Mouse (Mus musculus) skeletal muscle tissue, adult 2 months (tissue): ENCODE results near the gene Ldlrap1.
"Not testable (repeated sequence)": the region's sequence is repeated elsewhere in the genome, so short reads cannot be mapped to it uniquely, and the experiment has no call there.

Source experiments
- DNase-seq: peaks from one replicate; pipeline ENCODE4 v3.0.0-alpha.2; 2012; ENCODE audit warnings: low read depth, low spot score

Ldlrap1 gene

GRCm38 (mm10) chr4:134767426-134768225 is at the start of gene Ldlrap1:
Ldlrap1 (minus strand) TSS chr4:134768024.
- DNase-seq, result peak; percentile 71

- DNase-seq, result peak; percentile 82
Measured at GRCm38 (mm10) chr4:134814229-134814571, 46.4 kb upstream of the Ldlrap1 start.

- DNase-seq, result no peak
Measured at GRCm38 (mm10) chr4:134813406-134814228, 45.8 kb upstream of the Ldlrap1 start.

- DNase-seq, result peak; percentile 93
Measured at GRCm38 (mm10) chr4:134804765-134805164, 36.9 kb upstream of the Ldlrap1 start.

GRCm38 (mm10) chr4:134802765-134803164 is 34.9 kb upstream of the Ldlrap1 start:
- no peak for DNase-seq

- no peak for DNase-seq
Measured at GRCm38 (mm10) chr4:134802155-134802554, 34.3 kb upstream of the Ldlrap1 start.

- DNase-seq, result no peak
Measured at GRCm38 (mm10) chr4:134800693-134801092, 32.9 kb upstream of the Ldlrap1 start.

- DNase-seq, result no peak
Measured at GRCm38 (mm10) chr4:134800098-134800497, 32.3 kb upstream of the Ldlrap1 start.

GRCm38 (mm10) chr4:134799272-134799671 is 31.4 kb upstream of the Ldlrap1 start:
- DNase-seq, result peak; percentile 71

- no peak for DNase-seq
Measured at GRCm38 (mm10) chr4:134798861-134799260, 31.0 kb upstream of the Ldlrap1 start.

GRCm38 (mm10) chr4:134797621-134798020 is 29.8 kb upstream of the Ldlrap1 start:
- no peak for DNase-seq

- DNase-seq, result no peak
Measured at GRCm38 (mm10) chr4:134796581-134797361, 28.9 kb upstream of the Ldlrap1 start.

- DNase-seq, result no peak
Measured at GRCm38 (mm10) chr4:134795819-134796485, 28.1 kb upstream of the Ldlrap1 start.

- DNase-seq, result not testable (repeated sequence)
Measured at GRCm38 (mm10) chr4:134794959-134795358, 27.1 kb upstream of the Ldlrap1 start.

- DNase-seq, result no peak
Measured at GRCm38 (mm10) chr4:134793213-134793956, 25.6 kb upstream of the Ldlrap1 start.

GRCm38 (mm10) chr4:134791731-134792130 is 23.9 kb upstream of the Ldlrap1 start:
- no peak for DNase-seq

GRCm38 (mm10) chr4:134786946-134787345 is 19.1 kb upstream of the Ldlrap1 start:
- no peak for DNase-seq

- no peak for DNase-seq
Measured at GRCm38 (mm10) chr4:134784701-134785100, 16.9 kb upstream of the Ldlrap1 start.

GRCm38 (mm10) chr4:134779136-134779934 is 11.5 kb upstream of the Ldlrap1 start:
- DNase-seq, result no peak

- DNase-seq, result no peak
Measured at GRCm38 (mm10) chr4:134776246-134776645, 8.4 kb upstream of the Ldlrap1 start.
